Mouse (Mus musculus): ENCODE results near the gene AI464131.

- TF ChIP-seq EP300 (IDR thresholded peaks at IDR 0.05; ENCODE audit: low read depth) = no peak
- peak; percentile 47 for TF ChIP-seq CTCF (IDR thresholded peaks at IDR 0.05; ENCODE audit: low read depth)
These were observed 4.0 kb upstream of the AI464131 start for GRCm38 (mm10) chr4:41506906-41507305.

All from liver, embryonic 14.5 days (tissue).